Mouse (Mus musculus) limb, embryonic 14.5 days (tissue): ENCODE measurements around the gene Hagh. TPM values are rescaled to one million over a fixed set of nuclear protein-coding genes. Genes with fewer than 3 reads are reported as not detected.

Experiments
- ATAC-seq: fragments of 200-750 bp; cut with Nextera tagmentation; 2 replicates; pipeline ENCODE4 v1.8.0; 2017; ENCODE audit warnings: low read depth, moderate number of reproducible peaks, moderate TSS enrichment; ENCODE audit not compliant: low FRiP score
- DNase-seq: peaks from one replicate; pipeline ENCODE4 v3.0.0-alpha.2; 2015; ENCODE audit warnings: low spot score
- H3K27ac ChIP-seq: fragments of 300-500 bp; sonication (generic); replicated peaks from 2 replicates; pipeline ENCODE4 v1.5.1; 2014; ENCODE audit warnings: low read depth, mild to moderate bottlenecking, low read length, moderate library complexity, mixed read lengths
- H3K27me3 ChIP-seq: fragments of 300-500 bp; sonication (generic); 2 replicates; pipeline ENCODE4 v1.6.1; 2014; ENCODE audit warnings: low read length, mixed read lengths; ENCODE audit not compliant: control insufficient read depth, insufficient read depth
- H3K36me3 ChIP-seq: fragments of 300-500 bp; sonication (generic); 2 replicates; pipeline ENCODE4 v1.6.1; 2014; ENCODE audit warnings: mild to moderate bottlenecking, low read length, moderate library complexity, mixed read lengths; ENCODE audit not compliant: control insufficient read depth, insufficient read depth
- H3K4me1 ChIP-seq: fragments of 300-500 bp; sonication (generic); 2 replicates; pipeline ENCODE4 v1.6.1; 2014; ENCODE audit warnings: antibody characterized with exemption, low read length, mixed read lengths; ENCODE audit not compliant: control insufficient read depth, insufficient read depth
- H3K4me2 ChIP-seq: fragments of 300-500 bp; sonication (generic); replicated peaks from 2 replicates; pipeline ENCODE4 v1.6.1; 2014; ENCODE audit warnings: low read depth, mild to moderate bottlenecking, low read length, moderate library complexity; ENCODE audit not compliant: severe bottlenecking
- H3K4me3 ChIP-seq: fragments of 300-500 bp; sonication (generic); replicated peaks from 2 replicates; pipeline ENCODE4 v1.5.1; 2014; ENCODE audit warnings: low read length
- H3K9ac ChIP-seq: fragments of 300-500 bp; sonication (generic); 2 replicates; pipeline ENCODE4 v1.6.1; 2014; ENCODE audit warnings: mild to moderate bottlenecking, low read depth, low read length, moderate library complexity; ENCODE audit not compliant: severe bottlenecking
- H3K9me3 ChIP-seq: fragments of 300-500 bp; sonication (generic); 2 replicates; pipeline ENCODE4 v1.6.1; 2016; ENCODE audit warnings: low read length; ENCODE audit not compliant: control insufficient read depth
- POLR2A ChIP-seq: fragments of 200-500 bp; IDR thresholded peaks from 2 replicates; pipeline ENCODE4 v1.8.0; 2012; ENCODE audit warnings: inconsistent platforms, mild to moderate bottlenecking, moderate library complexity, borderline replicate concordance; ENCODE audit not compliant: insufficient read depth, insufficient read length; ENCODE audit errors: extremely low read depth
- WGBS: fragments of 180-500 bp; shearing (Covaris S2); extraction: QIAGEN DNeasy Blood & Tissue Kit; methylation state at CpG from one replicate; pipeline ENCODE4 v1.1.7; 2014; 5-methylcytosine and 5-hydroxymethylcytosine counted together
- polyA plus RNA-seq, 2 experiments: library from polyadenylated mRNA; depleted of rRNA in 1 of 2; stranded (reverse) in 1 of 2; unstranded in 1 of 2; fragments of >200 nt; fragmentation: Nextera tagmentation in 1 of 2; extraction: Ambion mirVana in 1 of 2; gene quantifications; 2 replicates each; pipeline versions ENCODE4 v1.2.1 to v1.2.3; 2012 to 2014

The Hagh gene
- polyA plus RNA-seq, 2 experiments = 25.7 to 35.4 TPM

DNA sequence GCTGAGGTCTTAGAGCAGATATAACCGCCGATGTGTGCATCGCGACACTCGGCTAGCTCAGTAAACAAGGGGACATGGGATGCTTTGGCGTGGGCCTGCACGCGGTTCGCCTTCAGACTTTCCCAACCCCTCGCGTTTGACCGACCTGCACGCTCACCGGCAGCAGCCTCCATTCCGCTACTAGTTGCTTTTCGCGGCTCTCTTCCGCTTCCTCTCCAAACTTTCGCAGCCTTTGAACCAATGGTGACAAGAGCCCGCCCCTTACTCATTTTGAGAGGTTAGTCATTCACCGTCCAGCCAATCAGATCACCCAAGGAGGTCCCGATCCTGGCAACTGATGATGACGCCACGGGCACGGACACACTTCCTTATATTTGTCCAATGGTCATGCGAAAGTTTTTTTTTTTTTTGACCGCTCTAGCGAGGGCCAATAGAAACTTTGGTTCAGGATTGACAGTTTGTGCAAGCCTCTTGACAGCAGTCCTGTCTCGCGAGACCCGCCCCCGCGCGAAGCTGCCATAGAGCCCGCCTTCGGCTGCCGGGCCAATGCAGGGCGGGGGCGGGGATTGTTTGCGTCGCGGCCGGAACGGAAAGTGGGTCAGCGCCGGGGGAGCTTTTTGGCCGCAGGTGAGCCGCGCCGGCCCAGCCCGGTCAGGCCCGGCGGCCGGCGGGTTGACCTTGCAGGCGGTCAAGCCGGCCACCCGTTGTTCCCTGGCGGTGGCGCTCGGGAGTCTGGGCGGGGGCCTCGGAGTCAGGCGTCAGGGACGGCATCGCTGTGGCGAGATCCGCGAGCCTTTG lies 46.4 kb downstream of the Hagh start, which contains the start of the genes Nubp2 and Spsb3:
TSS of gene Nubp2 (minus strand) at position 216 of the 798 bp plus-strand sequence.
TSS of gene Spsb3 (plus strand) at position 510 of the 798 bp plus-strand sequence.
- peaks cover 15% of the 10 kb centered on the region for H3K4me1 ChIP-seq
- TF ChIP-seq POLR2A = no peak
- peak within 1 kb of the TSS; percentile 80 for H3K9ac ChIP-seq
- H3K27me3 ChIP-seq = no peaks in the 10 kb centered on the region
- WGBS = under 1% methylated on average over 58 of the region's 69 CpGs
- H3K4me3 ChIP-seq = peak within 1 kb of the TSS; percentile 86
- DNase-seq (peak; percentile 100), ATAC-seq (peak; percentile 96)
- H3K9me3 ChIP-seq = no peaks in the 10 kb centered on the region
- H3K27ac ChIP-seq = no peak within 1 kb of the TSS; the same call in 1 of the 2 replicates
- H3K36me3 ChIP-seq = peaks cover 35% of the 10 kb centered on the region
- H3K4me2 ChIP-seq = peak within 1 kb of the TSS; percentile 90

- no peak for TF ChIP-seq POLR2A
Measured at GRCm38 (mm10) chr17:24886932-24887271, 47.0 kb downstream of the Hagh start.

GRCm38 (mm10) chr17:24887291-24888080 lies 47.5 kb downstream of the Hagh start:
- Histone ChIP-seq H3K27ac (no peak overlapping the region), H3K9me3 (no peaks in the 10 kb centered on the region)
- WGBS = 62% methylated on average over 18 of the region's 18 CpGs

More at GRCm38 (mm10) chr17:24886932-24887271, 47.0 kb downstream of the Hagh start:
- Histone ChIP-seq H3K9me3 (no peaks in the 10 kb centered on the region), H3K36me3 (peaks cover 41% of the 10 kb centered on the region), H3K4me2 (peak overlapping the region; percentile 66), H3K27ac (no peak overlapping the region), H3K4me3 (peak overlapping the region; percentile 86), H3K4me1 (peaks cover 15% of the 10 kb centered on the region), H3K27me3 (no peaks in the 10 kb centered on the region), H3K9ac (peak overlapping the region; percentile 80)
- DNase-seq (no peak), ATAC-seq (no peak; the same call in 1 of the 2 replicates)
- WGBS = 2% methylated on average over 18 of the region's 18 CpGs

DNA sequence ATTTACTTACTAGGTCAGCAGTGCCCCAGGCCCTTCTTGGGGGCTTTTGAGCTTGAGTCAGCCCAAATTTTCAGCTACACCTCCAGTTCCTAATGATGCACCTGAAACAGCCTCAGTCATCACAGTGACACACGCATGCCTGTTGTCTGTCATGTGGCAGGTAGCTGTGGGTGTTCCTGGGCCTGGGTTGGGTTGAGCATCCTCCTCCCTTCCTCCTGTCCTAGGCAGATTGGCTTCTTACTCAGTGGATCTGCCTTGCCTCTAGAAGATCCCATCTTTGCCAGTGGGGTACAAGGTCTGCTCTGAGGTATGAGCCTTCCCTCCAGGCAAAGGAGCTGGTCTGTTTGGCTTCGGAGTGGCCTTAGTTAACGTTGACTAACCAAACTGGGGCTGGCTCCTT lies 48.9 kb downstream of the Hagh start:
- TF ChIP-seq POLR2A = no peak
- Histone ChIP-seq H3K4me2 (no peak overlapping the region), H3K4me3 (no peak overlapping the region), H3K36me3 (peaks cover 47% of the 10 kb centered on the region), H3K27me3 (no peaks in the 10 kb centered on the region), H3K9ac (no peak overlapping the region), H3K27ac (no peak overlapping the region), H3K9me3 (no peaks in the 10 kb centered on the region), H3K4me1 (peaks cover 18% of the 10 kb centered on the region)
- no peak for ATAC-seq
- 83% methylated on average over 3 of the region's 3 CpGs for WGBS
- DNase-seq = no peak

More at GRCm38 (mm10) chr17:24887291-24888080, 47.5 kb downstream of the Hagh start:
- no peak for TF ChIP-seq POLR2A
- Histone ChIP-seq H3K4me2 (peak overlapping the region; percentile 66), H3K4me3 (peak overlapping the region; percentile 86), H3K27me3 (no peaks in the 10 kb centered on the region), H3K9ac (peak overlapping the region; percentile 80), H3K4me1 (peaks cover 15% of the 10 kb centered on the region), H3K36me3 (peaks cover 46% of the 10 kb centered on the region)
- ATAC-seq (no peak), DNase-seq (no peak)
